Mouse (Mus musculus) ovary, postnatal 10 days (tissue): ENCODE measurements at regions not wholly inside any gene's neighbourhood (a gene's known extent, or its start where the extent isn't known, plus 50 kb on each side); places are given as distances from the start of the nearest gene placed in this dataset.

Experiments
- DNase-seq: peaks from one replicate; pipeline ENCODE4 v3.0.0; 2022; ENCODE audit warnings: low spot score

DNA sequence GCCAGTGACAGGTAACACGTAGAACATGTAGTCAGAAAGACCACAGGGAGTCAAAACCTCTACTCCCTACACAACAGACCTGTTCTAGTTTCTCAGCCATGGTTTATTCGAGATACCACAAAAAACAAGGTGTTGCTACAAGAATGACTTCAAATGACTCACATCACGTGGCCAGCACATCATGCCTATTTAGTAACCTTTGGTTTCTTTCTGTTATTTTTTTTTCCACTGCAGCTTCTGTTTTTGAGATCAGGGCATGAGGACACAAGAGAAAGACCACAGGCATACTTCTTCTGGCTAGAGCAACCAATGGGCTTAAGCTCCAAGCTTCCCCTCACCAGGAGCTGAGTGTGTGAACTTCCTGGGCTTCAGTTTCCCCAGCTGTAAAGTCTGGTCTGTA lies 630.7 kb downstream of the Rnf144a start:
- no peak for DNase-seq

DNA sequence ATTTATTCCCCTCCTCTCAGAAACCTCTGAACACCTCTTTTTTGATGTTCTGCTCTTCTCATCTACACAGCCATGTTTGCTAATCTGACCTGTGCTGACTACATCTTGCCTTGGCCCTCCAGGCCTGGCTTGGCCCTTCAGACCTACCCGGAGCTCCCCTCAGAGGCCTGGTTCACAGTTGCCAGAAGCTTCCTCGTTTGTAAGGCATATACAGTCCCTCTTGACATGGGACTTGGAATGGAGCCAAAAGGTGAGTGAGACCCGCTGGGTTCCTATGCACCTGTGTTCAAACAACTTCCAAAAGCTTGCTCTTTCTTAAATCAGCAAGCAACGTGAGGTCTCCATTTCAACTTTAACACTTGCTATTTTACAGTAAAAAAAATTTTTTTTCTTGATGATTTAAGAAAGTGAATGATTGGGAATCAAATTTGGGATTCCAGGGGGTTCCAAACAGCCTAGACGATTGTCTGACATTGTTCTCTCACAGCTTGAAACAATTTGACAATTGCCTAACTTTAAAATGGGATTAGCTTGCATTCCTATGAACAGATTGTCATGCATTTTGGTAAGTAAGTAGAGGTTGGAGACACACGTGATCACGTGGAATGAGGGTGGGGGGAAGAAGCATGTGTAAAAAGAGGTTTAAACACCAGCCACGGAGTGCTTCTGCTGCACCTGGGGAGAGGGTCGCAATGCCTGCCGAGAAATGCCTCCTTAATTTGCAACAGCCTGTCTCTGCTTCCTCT lies 631.9 kb downstream of the Rnf144a start:
- DNase-seq = no peak

DNA sequence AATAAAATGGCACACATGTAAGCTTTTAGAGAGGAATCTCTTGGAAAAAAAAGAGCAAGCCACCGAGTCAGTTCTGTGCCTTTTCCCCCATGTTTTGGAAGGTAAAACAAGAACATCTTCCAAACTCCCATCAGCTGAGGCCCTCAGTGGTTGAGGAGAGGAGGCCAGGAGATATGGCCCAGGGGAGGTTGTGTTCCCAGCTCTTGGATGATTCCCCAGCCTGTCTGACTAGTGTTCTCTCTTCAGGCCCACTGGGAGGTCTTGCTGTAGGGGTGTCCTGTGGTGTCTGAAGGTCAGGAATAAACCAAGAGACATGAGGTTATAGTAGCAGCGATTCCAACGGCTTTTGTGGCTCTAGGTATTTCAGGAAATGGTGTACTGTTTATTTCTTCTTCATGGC lies 643.2 kb downstream of the Rnf144a start:
- no peak for DNase-seq

DNA sequence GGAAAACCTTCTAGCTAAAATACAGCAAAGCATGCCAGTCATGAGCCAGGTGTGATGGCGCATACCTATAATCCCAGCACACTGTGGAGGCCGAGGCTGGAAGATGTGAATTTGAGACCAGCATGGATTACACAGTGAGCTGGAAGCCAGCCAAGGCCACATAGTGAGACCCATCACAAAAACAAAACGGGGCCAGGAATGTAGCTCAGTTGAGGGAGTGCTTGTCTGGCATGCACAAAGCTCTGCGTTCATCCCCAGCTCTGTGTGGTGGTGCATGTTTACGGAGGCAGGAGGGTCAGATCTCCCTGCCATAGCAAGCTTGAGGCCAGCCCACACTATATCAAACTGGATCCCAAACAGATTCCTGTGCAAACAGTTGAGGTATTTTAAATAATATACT lies 646.4 kb downstream of the Rnf144a start:
- no peak for DNase-seq

DNA sequence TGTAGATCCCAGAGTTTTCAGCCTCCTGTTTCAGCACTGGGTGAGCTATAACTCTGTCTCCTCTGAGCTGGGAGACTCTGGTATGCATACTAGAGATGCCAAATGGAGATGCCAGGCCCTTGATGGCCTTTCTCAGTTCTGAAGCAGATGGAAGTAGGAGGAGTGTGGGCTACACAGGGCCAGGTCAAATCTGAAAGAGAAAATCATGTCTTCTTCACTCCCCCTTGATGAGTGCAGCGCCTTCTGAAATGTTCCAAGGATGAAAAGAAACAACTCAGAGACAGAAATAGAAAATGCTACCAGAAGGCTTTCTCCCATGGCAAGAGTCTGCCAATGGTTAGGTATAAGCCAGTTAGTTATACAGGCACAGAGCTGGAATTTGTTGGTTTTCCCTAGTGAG lies 652.0 kb downstream of the Rnf144a start:
- no peak for DNase-seq

DNA sequence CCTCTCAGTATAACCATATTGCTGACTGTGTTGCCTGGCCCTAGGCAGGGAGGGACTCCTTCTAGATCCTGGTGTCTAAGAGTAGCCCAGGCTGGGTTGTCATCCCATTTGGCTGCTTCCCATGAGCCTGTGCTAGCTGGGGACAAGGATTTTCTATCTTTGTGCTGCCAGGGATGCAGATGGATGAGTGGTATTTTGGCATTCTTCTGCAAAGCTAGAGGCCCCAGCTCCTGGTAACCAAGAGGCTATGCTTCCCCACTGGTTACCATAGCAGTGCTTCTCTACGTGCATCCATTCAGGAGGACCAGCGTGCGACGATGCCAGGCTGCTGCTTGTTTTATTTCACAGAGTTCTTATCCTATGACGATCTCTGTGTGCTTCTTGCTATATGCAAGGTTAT lies 658.0 kb downstream of the Rnf144a start:
- DNase-seq = no peak

DNA sequence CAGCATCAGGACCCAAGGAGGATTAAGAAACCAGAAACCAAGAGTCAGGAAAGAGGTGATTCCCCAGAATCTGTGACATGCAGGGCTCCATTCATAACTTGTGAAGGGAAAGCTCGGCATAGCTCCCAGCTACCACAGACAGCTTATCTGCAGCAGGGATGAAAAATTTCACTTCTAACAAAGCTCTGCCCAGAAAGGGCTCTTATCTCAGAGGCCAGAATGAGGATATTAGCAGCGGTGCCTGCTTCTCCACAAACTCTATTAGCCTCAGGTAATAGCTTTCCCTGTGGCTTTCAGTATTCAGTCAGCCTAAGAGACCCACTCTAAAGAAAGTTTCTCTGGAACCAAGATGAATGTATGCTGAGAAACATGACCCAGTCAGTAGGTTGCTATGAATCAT lies 636.9 kb upstream of the Id2 start:
- no peak for DNase-seq

DNA sequence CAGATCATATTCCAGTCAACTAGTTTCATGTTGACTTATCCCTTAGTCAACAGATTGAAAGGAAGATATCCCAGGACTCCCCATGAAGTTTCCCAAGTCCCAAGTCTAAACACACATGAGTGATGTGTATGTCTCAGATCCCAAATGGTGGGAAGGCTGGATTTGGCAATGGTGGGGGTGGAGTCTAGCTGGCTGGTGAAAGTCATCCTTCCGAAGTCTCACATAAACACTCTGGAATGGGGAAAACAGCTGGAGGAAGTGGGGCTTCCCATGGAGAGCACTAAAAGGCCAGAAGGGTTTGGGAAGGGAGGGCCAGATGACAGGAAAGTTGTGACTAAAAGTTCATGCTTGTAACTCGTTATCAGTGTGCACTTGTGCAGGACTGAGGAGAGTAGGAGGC lies 628.8 kb upstream of the Id2 start:
- no peak for DNase-seq

DNA sequence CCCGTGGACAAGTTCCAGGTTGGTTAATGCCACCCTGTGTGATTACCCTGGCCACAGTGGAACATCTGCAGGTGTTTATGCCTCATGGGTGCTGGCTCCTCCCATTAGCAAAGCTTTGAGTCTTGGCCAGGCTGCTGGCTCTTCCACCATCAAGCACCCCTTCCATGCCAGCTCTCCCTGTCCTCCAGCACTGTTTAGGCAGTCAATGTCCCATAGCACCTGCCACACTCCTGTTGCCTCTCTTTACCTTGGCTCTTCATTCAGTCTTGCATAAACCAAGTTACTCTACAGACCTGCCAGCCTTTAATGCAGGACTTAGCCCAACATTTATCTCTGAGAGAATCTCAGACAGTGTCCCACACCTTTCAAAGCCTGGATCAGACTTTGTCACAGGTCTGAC lies 614.2 kb upstream of the Id2 start:
- no peak for DNase-seq

DNA sequence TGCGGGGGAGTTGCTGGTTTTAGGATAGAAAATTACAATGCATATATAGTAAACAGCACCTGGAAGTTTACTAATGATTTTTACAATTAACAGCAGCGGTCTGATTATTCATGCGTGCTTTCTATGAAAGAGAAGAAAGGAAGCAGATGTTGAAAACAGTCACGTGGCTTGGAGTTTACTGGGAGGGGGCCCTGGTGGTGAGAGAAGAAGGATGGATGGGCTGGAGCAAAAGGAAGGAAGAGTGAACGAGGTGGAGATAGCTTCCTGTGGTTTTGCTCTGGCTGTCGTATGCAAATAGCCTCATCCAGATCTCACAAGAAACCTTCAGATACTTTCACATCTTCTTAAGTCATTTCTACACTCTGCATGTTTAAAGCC lies 606.1 kb upstream of the Id2 start:
- DNase-seq = no peak

DNA sequence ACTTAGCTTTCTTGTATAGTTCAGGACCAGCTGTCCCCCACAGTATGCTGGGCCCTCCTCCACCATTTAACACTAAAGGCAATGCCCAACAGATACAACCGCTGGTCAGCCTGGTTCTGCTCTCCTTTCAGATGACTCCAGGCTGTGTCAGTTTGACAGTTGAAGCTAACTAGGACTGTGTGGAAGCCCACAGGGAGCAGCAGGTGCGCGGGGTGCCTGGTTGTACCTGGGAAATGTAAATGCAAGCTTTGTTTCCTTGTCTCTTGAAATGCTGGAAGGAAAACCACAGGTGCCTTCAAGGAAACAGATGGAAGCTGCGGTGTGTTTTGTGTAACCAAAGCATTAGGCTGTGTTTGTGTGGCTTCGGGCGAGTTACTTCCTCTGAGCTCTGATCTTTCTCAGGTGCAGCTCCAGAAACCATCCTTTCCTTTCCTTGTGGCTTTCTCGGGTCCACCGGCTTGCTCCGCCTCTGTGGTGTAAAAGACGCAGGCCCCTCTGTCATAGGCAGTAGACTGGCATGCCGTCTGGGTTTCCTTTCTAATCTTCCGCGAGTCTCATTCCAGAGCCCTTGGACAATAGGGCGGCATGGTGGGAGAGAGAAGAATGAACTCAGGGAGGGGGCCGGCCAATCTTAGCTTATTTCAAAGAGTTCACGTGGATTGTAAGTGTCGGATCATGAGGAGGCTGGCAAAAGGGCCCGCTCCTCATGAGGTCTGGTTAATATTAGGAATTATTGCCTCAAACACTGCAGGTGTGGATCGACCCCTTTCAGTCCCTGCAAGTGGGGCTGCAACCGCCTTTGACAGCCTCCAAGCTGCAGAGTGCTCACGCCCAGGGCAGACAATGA lies 605.5 kb upstream of the Id2 start:
- DNase-seq = no peak

DNA sequence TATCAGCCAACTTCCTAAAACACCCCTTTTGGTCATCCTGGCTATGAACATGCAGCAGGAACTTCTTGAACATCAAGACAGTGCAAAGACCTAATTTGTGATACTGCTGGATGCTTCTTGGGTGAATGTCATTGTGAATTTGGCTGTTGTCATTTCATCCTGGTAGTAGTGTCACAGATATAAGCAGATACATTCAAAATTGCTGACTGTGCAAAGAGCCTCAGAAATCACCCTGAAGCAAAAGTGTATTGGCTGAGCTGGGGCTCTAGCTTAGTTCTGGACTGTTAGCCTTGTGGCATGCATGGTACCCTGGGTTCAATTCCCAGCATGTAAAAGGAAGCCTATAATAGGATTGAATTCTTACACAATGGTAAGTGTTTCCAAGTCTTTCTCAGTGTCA lies 590.1 kb upstream of the Id2 start:
- no peak for DNase-seq

DNA sequence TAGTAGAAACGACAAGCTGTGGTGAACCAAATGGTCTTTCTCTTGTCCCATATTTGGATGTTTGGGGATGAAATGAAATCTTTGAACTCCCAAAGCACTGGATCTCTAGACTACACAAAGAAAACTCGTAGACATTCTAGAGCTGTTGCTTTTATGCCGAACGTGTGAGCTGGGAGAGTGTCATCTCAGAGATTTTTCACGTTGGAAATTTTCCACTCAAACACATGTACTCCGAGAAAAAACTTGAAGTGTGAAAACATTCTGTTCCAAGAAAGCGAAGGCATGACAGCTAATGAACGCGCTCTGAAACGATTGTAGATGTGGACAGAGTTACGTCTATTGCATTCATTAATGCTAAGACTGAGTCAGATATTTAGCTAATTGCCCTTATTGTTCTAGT lies 579.7 kb upstream of the Id2 start:
- no peak for DNase-seq

DNA sequence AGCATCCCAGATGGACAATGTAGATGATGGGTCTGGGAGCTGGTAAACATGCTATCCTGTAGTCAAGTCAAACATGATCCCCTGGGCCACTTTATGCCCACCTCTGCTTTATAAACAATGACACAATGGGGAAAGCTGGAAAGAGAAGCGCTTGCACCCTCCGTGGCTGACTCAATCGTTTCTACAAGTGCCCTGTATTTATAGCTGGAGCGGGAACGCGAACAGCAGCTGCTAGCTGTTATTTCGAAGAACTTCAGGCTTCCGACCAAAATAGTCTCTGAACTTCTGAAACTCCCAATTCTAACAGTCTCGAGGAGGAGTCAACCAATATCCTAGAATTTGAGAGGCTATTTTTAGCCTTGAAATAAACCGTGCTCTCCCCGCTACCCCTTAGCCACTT lies 571.4 kb upstream of the Id2 start:
- no peak for DNase-seq

DNA sequence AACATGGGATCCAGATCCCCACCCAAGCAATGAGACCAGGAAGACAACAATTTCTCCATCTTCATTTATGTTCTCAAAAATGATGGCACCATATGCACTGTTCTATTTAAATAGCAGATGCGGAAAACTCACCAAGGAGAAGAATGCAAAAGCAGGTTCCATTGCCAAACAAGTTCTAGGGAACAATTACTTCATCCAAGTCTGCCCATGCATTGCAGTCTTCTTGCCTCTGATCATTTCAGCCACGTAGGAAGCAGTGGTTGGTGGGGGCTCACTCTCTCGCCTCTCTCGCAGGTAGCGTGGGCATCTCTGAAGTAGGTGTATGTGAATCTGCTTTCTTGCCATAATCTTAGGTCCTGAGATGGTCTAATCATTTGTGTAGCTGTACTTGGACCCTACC lies 557.5 kb upstream of the Id2 start:
- DNase-seq = no peak

DNA sequence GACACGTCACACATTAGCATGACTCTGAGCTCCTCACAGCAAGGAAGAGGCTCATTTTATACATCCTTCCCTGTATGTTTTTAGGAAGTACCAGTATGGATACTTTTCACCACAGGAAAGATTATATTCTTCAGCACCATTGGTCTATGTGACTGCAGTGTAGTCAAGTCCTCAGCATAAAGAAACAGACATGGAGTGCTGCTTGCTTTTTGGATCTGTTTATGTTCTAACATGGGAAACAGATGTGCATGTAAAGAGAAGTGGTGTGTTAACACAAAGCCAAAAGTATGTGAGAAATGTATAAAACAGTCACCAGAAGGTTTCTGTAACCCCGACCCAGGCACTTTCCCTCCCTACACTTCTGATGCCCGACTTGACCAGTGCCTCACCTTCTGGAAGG lies 553.3 kb upstream of the Id2 start:
- DNase-seq = no peak

DNA sequence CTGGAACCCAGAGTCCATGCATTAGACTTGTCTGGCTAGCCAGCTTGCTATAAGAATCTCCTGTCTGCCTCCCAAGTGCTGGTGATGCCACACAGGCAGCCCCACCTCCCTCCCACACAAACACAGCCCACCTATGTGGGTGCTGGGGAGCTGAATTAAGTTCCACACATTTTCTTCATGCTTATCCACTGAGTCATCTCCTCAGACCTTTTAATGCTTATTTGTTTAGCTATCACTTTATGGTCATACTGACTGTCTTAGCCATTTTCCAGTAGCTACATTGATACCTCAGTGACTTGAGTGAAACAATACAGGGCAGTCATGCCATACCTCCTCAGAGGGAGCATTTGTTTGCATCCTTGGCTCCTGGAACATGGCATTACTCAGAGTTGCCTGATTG lies 531.1 kb upstream of the Id2 start:
- DNase-seq = no peak

DNA sequence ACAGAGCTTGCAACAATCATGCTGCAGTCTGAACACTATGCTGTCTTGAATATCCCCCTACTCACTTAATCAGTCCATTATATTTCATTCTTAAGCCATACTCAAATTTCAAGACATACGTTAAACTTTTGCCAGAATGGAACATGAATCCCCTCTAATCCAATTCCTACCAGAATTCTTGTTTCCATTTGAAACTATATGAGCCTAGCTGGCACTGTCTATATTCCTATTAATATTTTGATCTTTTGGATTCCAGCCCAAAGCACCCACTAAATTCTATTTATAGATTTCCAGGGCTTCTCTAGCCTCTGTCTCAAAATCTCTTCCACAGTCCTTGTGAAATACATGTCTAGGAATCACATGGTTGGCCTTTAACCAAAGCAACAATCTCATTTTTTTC lies 528.9 kb upstream of the Id2 start:
- no peak for DNase-seq

DNA sequence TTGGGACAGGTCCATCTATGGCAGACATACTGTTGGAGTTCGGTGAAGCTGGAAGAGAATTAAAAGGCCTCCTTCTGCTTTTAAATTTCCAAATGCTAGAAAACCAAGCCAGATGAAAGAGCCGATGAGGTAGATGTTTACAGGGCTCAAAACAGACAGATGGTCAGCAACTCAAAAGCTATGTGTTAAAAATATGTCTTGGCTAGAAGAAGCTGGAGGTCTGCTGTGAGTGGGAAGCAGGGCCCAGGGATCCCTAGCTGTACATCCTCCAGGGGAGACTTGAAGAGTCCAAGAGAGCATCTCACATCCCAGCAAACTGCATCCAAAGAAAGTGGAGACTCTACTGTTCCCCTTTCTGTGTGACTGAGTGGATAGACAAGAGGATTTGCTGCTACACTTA lies 526.5 kb upstream of the Id2 start:
- DNase-seq = no peak

DNA sequence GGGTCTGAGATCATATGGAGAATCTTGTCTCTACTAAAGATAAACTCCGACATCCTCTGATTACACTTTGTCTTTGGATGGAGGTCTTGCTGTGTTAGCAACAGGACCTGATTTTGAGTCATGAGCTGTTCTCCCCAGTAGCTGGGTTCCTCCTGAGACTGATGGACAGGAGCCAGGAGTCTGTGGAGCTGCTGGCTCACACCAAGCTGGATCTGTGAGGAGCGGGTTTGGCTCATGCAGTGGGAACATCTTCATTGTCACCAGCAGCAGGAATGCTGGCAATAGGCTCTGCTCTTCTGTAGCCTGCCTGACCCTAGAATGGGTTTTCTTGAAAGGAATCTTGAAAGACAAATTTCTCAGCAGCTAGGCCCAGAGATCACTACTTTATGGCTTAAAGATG lies 524.2 kb upstream of the Id2 start:
- no peak for DNase-seq

DNA sequence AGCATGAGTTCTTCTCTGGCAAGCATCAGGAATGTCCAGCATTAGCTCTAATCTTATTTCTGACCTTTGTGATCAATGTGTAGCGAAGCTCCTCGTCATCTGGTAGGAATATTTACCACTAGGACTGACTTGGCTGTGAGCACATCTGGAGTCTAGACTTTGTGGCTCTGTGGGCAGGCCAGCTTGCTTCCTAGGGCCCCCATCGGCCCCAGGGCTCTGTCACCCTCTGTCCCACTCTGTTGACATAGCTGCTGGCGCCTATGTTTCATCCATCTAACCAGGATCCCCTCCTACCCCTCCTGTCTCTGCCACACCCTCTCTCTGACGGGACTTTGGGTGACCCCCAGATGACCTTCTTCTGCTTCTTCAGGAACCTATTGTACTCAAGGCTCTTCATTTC lies 520.6 kb upstream of the Id2 start:
- no peak for DNase-seq

DNA sequence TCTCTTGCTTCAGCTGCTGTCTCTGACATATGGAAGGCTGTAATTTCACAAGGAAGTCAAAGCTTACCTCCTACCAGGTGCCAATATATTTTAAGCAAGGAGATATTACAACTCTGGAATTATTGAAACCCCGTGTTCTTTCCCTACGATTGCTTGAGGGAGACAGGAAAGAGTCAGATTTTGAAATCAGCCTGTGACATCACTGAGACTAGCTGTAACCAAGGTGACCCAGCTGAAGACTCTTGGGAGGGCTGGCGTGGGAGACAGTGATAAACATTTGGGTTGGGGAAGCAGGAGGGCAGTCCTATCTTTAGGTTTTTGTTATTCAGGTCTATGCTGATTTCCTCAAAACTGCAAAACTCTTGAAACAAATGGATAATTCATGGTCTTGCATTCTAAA lies 518.4 kb upstream of the Id2 start:
- DNase-seq = no peak

DNA sequence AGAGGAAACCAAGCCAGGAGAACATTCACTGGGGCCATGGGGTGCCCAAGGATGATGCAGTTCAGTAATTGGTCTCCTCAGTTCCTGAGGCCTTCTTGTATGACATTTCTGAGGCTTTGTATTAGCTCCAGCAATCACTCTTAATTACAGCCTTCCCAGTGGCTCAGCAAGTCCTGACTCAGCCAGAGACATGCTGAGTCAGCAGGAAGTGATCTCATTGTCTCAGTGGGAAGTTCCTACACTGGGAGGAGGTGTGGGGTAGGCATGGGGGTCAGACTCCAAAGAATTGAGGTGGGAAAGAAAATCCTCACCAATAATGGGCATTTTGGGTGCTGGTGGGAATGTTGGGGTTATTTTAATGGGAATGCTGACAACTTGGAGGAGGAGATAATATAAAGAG lies 516.5 kb upstream of the Id2 start:
- no peak for DNase-seq

DNA sequence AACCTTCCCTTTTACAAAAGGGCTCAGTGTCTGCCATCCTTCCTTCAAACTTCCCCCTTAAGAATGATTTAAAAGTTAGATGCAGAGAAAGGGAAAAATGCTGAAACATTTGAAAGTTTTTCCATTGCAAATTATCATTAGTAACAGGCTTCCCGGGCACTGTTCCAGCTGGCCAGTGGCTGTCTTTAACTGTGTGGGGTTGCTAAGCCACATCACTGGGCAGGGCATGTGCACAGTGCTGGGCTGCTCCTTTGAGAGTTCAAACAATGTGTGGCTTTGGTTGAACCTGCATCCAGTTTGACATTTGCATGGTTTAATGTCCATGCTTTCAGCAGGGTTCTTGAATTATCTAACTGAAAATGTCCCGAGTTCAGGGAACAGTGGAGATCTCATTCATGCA lies 512.1 kb upstream of the Id2 start:
- DNase-seq = no peak
